Mouse (Mus musculus): ENCODE measurements around the gene Mrpl41. TPM values are rescaled to one million over a fixed set of nuclear protein-coding genes. Genes with fewer than 3 reads are reported as not detected.
"Not testable (repeated sequence)": the region's sequence is repeated elsewhere in the genome, so short reads cannot be mapped to it uniquely, and the experiment has no call there.

Mrpl41 gene
- total RNA-seq (2021): 10 to 100 TPM; 84.0 to 86.9 TPM
- long read RNA-seq, experiment 1, transcript Mrpl41-201 (2 exons, 776 nt): major isoform, 38 of 50 reads
- long read RNA-seq, experiment 1, partial matches to known transcripts: 0 of 50 reads
- long read RNA-seq, experiment 1, other reads (novel, unspliced or antisense): 12 of 50 reads
- long read RNA-seq, experiment 2, transcript Mrpl41-201 (2 exons, 776 nt): major isoform, 49 of 64 reads
- long read RNA-seq, experiment 2, partial matches to known transcripts: 0 of 64 reads
- long read RNA-seq, experiment 2, other reads (novel, unspliced or antisense): 15 of 64 reads

DNA sequence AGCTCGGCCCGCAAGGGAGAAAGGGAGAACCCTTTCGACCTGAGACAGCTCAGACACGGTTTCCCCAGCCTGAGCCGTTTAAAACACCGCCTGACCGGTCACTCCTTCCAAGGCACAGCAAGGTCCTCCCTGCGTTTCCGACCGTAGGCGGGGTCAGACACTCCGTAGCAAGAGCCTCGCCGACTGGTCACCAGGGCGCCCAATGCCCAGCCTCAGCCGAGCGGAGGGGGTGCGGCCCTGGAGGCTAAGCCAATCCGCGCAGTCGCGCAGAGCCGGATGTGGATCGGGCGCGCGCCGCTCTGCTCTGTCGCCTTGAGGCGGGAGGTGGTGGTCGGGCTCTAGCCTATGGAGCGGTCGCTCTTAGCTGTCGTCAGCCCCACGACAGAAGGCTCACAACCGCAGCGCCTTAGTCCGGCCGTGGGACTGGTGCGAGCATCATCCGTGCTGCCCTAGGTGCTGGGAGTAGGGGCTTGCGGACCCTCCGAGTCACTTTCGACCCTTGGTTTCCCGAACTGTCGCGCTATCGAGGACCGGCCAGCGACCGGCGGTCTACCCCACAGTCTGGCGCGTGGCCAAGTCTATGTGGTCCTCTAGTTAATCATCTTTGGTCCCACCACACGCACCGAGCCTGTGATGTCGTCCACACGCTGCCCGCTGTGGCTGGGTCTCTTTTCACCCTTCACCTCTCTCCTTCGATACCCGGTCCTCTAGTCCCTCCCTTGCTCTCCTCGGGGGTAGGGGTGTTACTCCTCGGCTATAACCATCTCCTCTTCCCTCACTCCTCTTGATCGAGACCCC is at the start of gene Mrpl41:
Gene Mrpl41, minus strand, starts transcription at position 193 of the 798 bp plus-strand sequence.
- peak within 1 kb of the TSS; percentile 97 for H3K27ac ChIP-seq
- TF ChIP-seq CTCF (conservative IDR thresholded peaks at IDR 0.05): no peak; the same call in 1 of the 2 replicates
- peak within 1 kb of the TSS; percentile 91 for H3K4me3 ChIP-seq
- DNase-seq (ENCODE audit: low spot score in 2 of 2): peak; percentile 96 to 97

- Histone ChIP-seq H3K4me3 (no peak overlapping the region), H3K27ac (no peak overlapping the region)
- TF ChIP-seq CTCF (conservative IDR thresholded peaks at IDR 0.05): peak; percentile 44
- DNase-seq (ENCODE audit: low spot score in 2 of 2): no peak
Measured at GRCm38 (mm10) chr2:25022678-25023077, 47.8 kb upstream of the Mrpl41 start.

DNA sequence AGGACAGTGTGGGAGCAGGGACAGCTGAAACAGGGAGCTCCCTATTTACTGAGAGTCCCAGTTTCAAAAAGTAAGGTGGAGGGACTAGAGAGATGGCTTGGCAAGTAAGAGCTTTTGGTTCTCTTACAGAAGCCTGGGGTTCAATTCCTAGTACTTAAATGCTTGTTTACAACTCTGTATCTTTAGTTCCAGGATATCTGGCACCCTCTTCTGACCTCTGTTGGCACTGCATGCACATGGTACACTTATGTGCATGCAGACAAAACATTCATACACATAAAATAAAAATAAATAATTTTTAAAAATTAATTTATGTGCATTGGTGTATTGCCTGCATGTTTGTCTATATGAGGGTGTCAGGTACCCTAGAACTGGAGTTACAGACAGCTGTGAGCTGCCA is 33.4 kb upstream of the Mrpl41 start:
- Histone ChIP-seq H3K4me3 (no peak overlapping the region), H3K27ac (no peak overlapping the region)
- TF ChIP-seq CTCF (conservative IDR thresholded peaks at IDR 0.05): peak; percentile 37
- DNase-seq (ENCODE audit: low spot score in 2 of 2): no peak

DNA sequence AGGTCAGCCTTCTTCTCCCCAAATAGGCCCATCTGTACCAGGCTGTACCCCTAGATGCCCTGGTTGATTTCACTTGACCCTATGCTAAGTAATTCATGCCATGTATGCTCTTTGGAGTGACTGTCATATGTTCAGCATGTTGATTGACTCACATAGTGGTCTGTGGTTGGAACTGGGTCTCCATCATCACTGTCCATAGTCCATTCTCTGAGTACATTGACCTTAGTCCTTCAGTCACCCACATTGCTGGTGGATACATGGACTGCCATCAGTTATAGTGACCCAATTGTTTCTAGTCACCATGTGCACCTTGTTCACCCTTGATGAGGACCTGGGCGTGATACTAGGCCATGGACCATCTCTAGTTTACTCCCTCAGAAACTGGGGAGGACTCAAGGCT is 31.9 kb upstream of the Mrpl41 start:
- Histone ChIP-seq H3K27ac (no peak overlapping the region), H3K4me3 (no peak overlapping the region)
- TF ChIP-seq CTCF (conservative IDR thresholded peaks at IDR 0.05): no peak
- DNase-seq (ENCODE audit: low spot score in 2 of 2): no peak

DNA sequence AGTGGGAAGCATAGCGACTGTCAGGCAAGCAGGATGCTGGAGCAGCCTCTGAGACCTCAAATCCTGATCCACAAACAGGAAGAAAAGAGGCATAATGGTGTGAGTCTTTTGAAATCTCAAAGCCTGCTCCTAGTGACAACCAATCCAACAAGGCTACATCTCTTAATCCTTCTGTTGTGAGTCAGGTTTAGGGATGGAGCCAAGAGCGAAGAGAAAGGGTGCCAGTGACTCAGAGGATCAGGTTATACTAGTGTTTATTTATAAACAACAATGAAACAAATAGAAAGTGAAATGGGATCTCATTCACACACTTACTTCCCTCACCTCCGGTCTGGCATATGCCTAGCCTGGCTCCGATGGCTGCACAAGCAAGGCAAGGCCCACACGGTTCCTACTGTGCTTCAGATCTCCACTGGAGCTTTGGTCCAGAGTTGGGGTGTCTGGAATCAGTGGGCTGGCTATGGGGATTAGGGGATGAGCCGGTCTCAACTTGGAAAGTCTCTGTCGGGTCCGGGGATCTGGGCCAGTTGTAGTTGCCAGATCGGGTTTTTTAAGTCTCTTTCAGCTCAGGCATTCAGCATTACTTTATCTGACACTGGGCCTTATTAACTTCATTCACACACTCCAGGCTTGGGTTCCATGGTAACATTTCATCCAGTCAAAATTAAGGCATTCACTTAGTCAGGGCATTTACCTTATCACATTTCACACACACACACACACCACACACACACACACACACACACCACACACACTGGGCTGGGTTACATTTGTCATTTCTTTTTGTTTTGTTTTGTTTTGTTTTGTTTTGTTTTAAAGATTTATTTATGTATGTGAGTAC is 29.3 kb upstream of the Mrpl41 start:
- Histone ChIP-seq H3K4me3 (no peak overlapping the region), H3K27ac (no peak overlapping the region)
- TF ChIP-seq CTCF (conservative IDR thresholded peaks at IDR 0.05): no peak
- no peak for DNase-seq (ENCODE audit: low spot score in 2 of 2)

DNA sequence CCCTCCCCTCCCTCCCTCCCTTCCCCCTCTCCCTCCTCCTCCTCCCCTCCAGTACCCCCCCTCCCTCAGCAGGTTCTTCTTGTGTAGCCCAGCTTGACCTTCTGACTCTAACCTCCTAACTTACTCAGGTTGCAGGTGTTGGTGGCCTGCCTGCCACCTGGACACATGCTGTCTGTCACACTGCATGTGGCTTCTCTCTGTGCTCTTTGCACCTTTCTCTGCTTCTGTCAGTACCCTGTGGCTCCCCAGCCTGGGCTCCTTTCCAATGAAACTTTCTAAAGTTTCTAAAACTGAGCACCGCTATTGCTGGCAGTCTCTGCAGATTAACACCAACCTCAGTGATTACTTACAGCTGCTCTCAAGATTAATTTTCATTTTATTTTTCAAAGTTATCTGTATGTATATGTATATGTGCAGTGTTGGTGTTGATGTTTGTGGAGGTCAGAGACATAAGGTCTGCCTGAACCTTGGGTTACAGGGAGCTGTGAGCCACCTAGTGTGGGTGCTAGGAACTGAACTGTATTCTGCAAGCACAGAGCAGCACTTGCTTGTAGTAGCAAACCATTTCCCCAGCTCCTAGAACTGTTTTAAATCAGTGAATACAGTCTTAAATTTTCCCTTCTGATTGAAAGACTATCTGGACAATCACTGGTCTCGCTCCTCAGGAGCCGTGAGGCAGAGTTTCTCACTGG is 25.8 kb upstream of the Mrpl41 start:
- no peak for DNase-seq (ENCODE audit: low spot score in 2 of 2)
- Histone ChIP-seq H3K27ac (no peak overlapping the region), H3K4me3 (no peak overlapping the region)
- TF ChIP-seq CTCF (conservative IDR thresholded peaks at IDR 0.05): peak; percentile 87

- Histone ChIP-seq H3K4me3 (no peak overlapping the region), H3K27ac (no peak overlapping the region)
- DNase-seq (ENCODE audit: low spot score in 2 of 2): no peak
- no peak for TF ChIP-seq CTCF (conservative IDR thresholded peaks at IDR 0.05)
Measured at GRCm38 (mm10) chr2:24996471-24996870, 21.6 kb upstream of the Mrpl41 start.

GRCm38 (mm10) chr2:24995332-24995731 is 20.4 kb upstream of the Mrpl41 start:
- peak; percentile 25 to 61 for DNase-seq (ENCODE audit: low spot score in 2 of 2)
- Histone ChIP-seq H3K27ac (no peak overlapping the region), H3K4me3 (no peak overlapping the region)
- TF ChIP-seq CTCF (conservative IDR thresholded peaks at IDR 0.05): no peak

DNA sequence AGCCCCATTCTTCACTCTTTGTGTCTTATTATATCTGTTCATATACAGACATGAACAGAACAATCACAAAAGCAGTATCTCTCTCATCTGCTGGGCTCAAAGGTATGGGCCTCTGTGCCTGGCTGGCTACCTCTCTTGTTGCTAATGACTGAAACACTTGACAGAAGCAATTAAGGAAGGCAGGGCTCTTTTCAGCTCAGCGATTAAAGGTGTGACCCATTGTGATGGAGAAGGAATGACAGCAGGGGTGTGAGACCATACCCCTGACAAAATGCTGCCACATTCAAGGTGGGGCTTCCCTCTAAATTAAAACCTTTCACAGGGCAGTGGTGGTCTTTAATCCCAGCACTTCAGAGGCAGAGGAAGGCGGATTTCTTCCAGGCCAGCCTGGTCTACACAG is 12.9 kb upstream of the Mrpl41 start:
- Histone ChIP-seq H3K27ac (no peak overlapping the region), H3K4me3 (no peak overlapping the region)
- no peak for DNase-seq (ENCODE audit: low spot score in 2 of 2)
- TF ChIP-seq CTCF (conservative IDR thresholded peaks at IDR 0.05): no peak

- Histone ChIP-seq H3K27ac (peak overlapping the region; percentile 97), H3K4me3 (peak overlapping the region; percentile 91; the same call in 1 of the 2 replicates)
- no peak for TF ChIP-seq CTCF (conservative IDR thresholded peaks at IDR 0.05)
- DNase-seq (ENCODE audit: low spot score in 2 of 2): no peak
Measured at GRCm38 (mm10) chr2:24976960-24977359, 2.1 kb upstream of the Mrpl41 start.

GRCm38 (mm10) chr2:24975704-24976297 is 903 bp upstream of the Mrpl41 start, which contains the start of gene Pnpla7:
Gene Pnpla7 (plus strand): TSS chr2:24976033.
- TF ChIP-seq CTCF (conservative IDR thresholded peaks at IDR 0.05): no peak

GRCm38 (mm10) chr2:24974452-24974851 is 446 bp downstream of the Mrpl41 start:
- not testable (repeated sequence) for DNase-seq (ENCODE audit: low spot score in 2 of 2)
- Histone ChIP-seq H3K27ac (peak overlapping the region; percentile 97), H3K4me3 (peak overlapping the region; percentile 91)

More at GRCm38 (mm10) chr2:24975704-24976297, 903 bp upstream of the Mrpl41 start, which contains the start of gene Pnpla7:
- DNase-seq (ENCODE audit: low spot score in 2 of 2): peak; percentile 61 to 84
- Histone ChIP-seq H3K27ac (peak within 1 kb of the TSS; percentile 97), H3K4me3 (peak within 1 kb of the TSS; percentile 91)

Measured in layer of hippocampus, adult 2 months (tissue).